In the genomic region with DNA sequence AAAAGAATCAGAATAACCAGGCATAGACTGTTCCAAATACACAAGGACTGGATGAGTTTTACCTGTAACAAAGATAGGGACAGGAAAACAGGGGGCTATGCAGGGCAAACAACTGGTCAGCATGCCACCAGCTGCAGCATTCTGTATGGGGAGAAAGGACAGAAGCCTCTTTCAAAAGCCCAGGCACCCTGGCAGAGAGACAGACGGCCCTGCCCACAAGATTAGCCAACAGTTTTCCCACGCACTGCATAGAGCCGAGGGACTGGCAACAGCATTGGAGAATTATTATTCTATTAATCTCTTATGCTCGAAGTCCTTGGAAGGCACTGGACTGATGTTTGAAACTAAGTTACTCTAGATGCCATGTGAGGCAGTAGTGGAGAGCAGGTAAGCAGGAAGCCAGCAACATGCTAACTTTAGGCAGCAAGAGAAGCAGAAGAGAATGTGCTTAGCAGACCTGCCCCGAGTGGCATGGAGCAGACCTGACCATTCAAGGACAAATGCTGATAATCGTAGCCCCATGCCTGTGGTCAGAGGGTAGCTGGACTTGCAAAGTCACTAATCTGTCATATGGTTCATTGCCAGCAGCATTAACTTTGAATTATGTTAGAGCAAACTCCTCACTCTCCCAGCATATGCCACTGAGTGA, we compare ENCODE assay signal across 12 mouse cellular contexts.
DNase-seq lines count a peak whose midpoint lies in the region; TF ChIP-seq lines count a peak whose summit lies in the region.
"Had no signal": no experiment of that assay in that cellular context is flagged by ENCODE, and none has a peak within 500 bp of the region (broad histone marks: within the 10 kb centered on the region; RNA-seq: fewer than 3 reads in every experiment).

No protein-coding gene starts in this region.

- WGBS in heart, embryonic 10.5 days: 65% methylated on average over 6 of the region's 6 CpGs
- 81% methylated on average over 6 of the region's 6 CpGs for WGBS in limb, embryonic 10.5 days

- no peaks in the 10 kb centered on the region for H3K27me3 ChIP-seq in heart, embryonic 10.5 days (ENCODE audit: insufficient read depth, poor library complexity, severe bottlenecking)
- no peaks in the 10 kb centered on the region for H3K27me3 ChIP-seq in limb, embryonic 10.5 days (ENCODE audit: low read depth, poor library complexity, severe bottlenecking)
- H3K27me3 ChIP-seq: neural tube, embryonic 13.5 days had no signal

- H3K9me3 ChIP-seq in heart, embryonic 10.5 days: no peaks in the 10 kb centered on the region
- no peaks in the 10 kb centered on the region for H3K9me3 ChIP-seq in limb, embryonic 10.5 days (replicated peaks)
- H3K9me3 ChIP-seq: neural tube, embryonic 13.5 days had no signal

- no peaks in the 10 kb centered on the region for H3K36me3 ChIP-seq in heart, embryonic 10.5 days
- no peaks in the 10 kb centered on the region for H3K36me3 ChIP-seq in limb, embryonic 10.5 days
- H3K36me3 ChIP-seq: neural tube, embryonic 13.5 days had no signal

- no peak overlapping the region for H3K27ac ChIP-seq in heart, embryonic 10.5 days
- no peak overlapping the region for H3K27ac ChIP-seq in limb, embryonic 10.5 days
- H3K27ac ChIP-seq: kidney, postnatal 0 days; neural tube, embryonic 13.5 days had no signal

- peak; percentile 0 for DNase-seq in heart, adult 8-10 months (ENCODE audit: low spot score)
- no peak for DNase-seq in heart, embryonic 10.5 days (ENCODE audit: low spot score)
- DNase-seq in NIH3T3 (ENCODE audit: low read depth): peak; percentile 22
- DNase-seq in brain, embryonic 14.5 days (ENCODE audit: low read depth): peak; percentile 33
- DNase-seq in layer of hippocampus, adult 9-11 months: peak; percentile 58
- DNase-seq in urinary bladder, postnatal 4 days (ENCODE audit: low spot score in 2 of 2): no peak
- DNase-seq in limb, embryonic 10.5 days (ENCODE audit: low spot score): no peak
- DNase-seq in thymus, postnatal 10 days (ENCODE audit: low spot score in 2 of 2): no peak
- DNase-seq: thymus, postnatal 36 days had no signal

- H3K4me3 ChIP-seq in heart, embryonic 10.5 days: no peak overlapping the region
- H3K4me3 ChIP-seq in limb, embryonic 10.5 days: no peak overlapping the region
- H3K4me3 ChIP-seq: erythroblast, embryonic 14.5 days; neural tube, embryonic 13.5 days had no signal

- H3K4me1 ChIP-seq in heart, embryonic 10.5 days: no peaks in the 10 kb centered on the region
- no peaks in the 10 kb centered on the region for H3K4me1 ChIP-seq in limb, embryonic 10.5 days

- no peak for TF ChIP-seq POLR2A in brain, embryonic 14.5 days (IDR thresholded peaks at IDR 0.05; ENCODE audit: borderline replicate concordance, extremely low read depth, insufficient read depth, insufficient read length, poor library complexity, severe bottlenecking)

- no peak for TF ChIP-seq CTCF in brain, embryonic 14.5 days (IDR thresholded peaks at IDR 0.05; ENCODE audit: borderline replicate concordance, extremely low read depth, insufficient read depth, insufficient read length)

Comparison
In these comparisons a context has a peak if more than half of its experiments do, and no peak if none do; other contexts are left out.
1. DNase-seq: peak in heart, adult 8-10 months (single experiment), NIH3T3 (single experiment), brain, embryonic 14.5 days (single experiment) and layer of hippocampus, adult 9-11 months (single experiment); none in heart, embryonic 10.5 days (single experiment), urinary bladder, postnatal 4 days (0 of 2), limb, embryonic 10.5 days (single experiment) and thymus, postnatal 10 days (0 of 2).